Mouse (Mus musculus): ENCODE measurements around the gene Mogat1.

- TF ChIP-seq CTCF (IDR thresholded peaks at IDR 0.05; ENCODE audit: extremely low read depth, insufficient read depth, low read length) (no peak), POLR2A (IDR thresholded peaks at IDR 0.05; ENCODE audit: extremely low read depth, insufficient read depth, low read length) (no peak)
Observed at GRCm38 (mm10) chr1:78539166-78539565, 28.4 kb downstream of the Mogat1 start.
